Mouse (Mus musculus) embryonic facial prominence, embryonic 11.5 days (tissue): ENCODE results near the gene Sept1. TPM values are rescaled to one million over a fixed set of nuclear protein-coding genes. Genes with fewer than 3 reads are reported as not detected.

Experiments used
- ATAC-seq: fragments of 200-750 bp; cut with Nextera tagmentation; replicated peaks from 2 replicates; pipeline ENCODE4 v1.8.0; 2017; ENCODE audit warnings: low read depth; ENCODE audit not compliant: insufficient number of reproducible peaks, low FRiP score, low TSS enrichment
- DNase-seq: peaks from one replicate; pipeline ENCODE4 v3.0.0-alpha.2; 2015; ENCODE audit warnings: low spot score
- H3K27ac ChIP-seq: fragments of 300-500 bp; sonication (generic); replicated peaks from 2 replicates; pipeline ENCODE4 v1.5.1; 2014; ENCODE audit warnings: mild to moderate bottlenecking, low read depth, low read length, control low read depth
- H3K27me3 ChIP-seq: fragments of 300-500 bp; sonication (generic); 2 replicates; pipeline ENCODE4 v1.6.1; 2014; ENCODE audit warnings: mild to moderate bottlenecking, low read length, moderate library complexity, mixed read lengths; ENCODE audit not compliant: control insufficient read depth, insufficient read depth
- H3K36me3 ChIP-seq: fragments of 300-500 bp; sonication (generic); replicated peaks from 2 replicates; pipeline ENCODE4 v1.6.1; 2014; ENCODE audit warnings: low read depth, mild to moderate bottlenecking, low read length, moderate library complexity, mixed read lengths; ENCODE audit not compliant: control insufficient read depth, insufficient read depth
- H3K4me1 ChIP-seq: fragments of 300-500 bp; sonication (generic); 2 replicates; pipeline ENCODE4 v1.6.1; 2014; ENCODE audit warnings: low read length, mixed read lengths; ENCODE audit not compliant: control insufficient read depth, insufficient read depth
- H3K4me2 ChIP-seq: fragments of 300-500 bp; sonication (generic); 2 replicates; pipeline ENCODE4 v1.6.1; 2014; ENCODE audit warnings: low read depth, mild to moderate bottlenecking, control low read depth, low read length, moderate library complexity
- H3K4me3 ChIP-seq: fragments of 300-500 bp; sonication (generic); 2 replicates; pipeline ENCODE4 v1.5.1; 2014; ENCODE audit warnings: low read depth, low read length, control low read depth
- H3K9ac ChIP-seq: fragments of 300-500 bp; sonication (generic); replicated peaks from 2 replicates; pipeline ENCODE4 v1.6.1; 2014; ENCODE audit warnings: mild to moderate bottlenecking, control low read depth, low read length
- H3K9me3 ChIP-seq: fragments of 300-500 bp; sonication (generic); replicated peaks from 2 replicates; pipeline ENCODE4 v1.6.1; 2016; ENCODE audit warnings: mild to moderate bottlenecking, low read length, inconsistent platforms, mixed read lengths; ENCODE audit not compliant: control insufficient read depth
- WGBS: fragments of 180-500 bp; shearing (Covaris S2); extraction: QIAGEN DNeasy Blood & Tissue Kit; methylation state at CpG from one replicate; pipeline ENCODE4 v1.1.7; 2014; 5-methylcytosine and 5-hydroxymethylcytosine counted together
- polyA plus RNA-seq: library from polyadenylated mRNA; unstranded; fragments of >200 nt; fragmentation: Nextera tagmentation; extraction: Ambion mirVana; gene quantifications from 2 replicates; pipeline ENCODE4 v1.2.1, GENCODE M21; 2014

Gene Sept1
- polyA plus RNA-seq, 1 experiment from 2014 or later: 21.0 TPM

GRCm38 (mm10) chr7:127273118-127273923 is 40.4 kb upstream of the Sept1 start:
- Histone ChIP-seq H3K9ac (peak overlapping the region; percentile 78), H3K4me3 (peak overlapping the region; percentile 66), H3K27me3 (no peaks in the 10 kb centered on the region), H3K36me3 (no peaks in the 10 kb centered on the region; the same call in 1 of the 2 replicates), H3K4me2 (peak overlapping the region; percentile 83), H3K27ac (peak overlapping the region; percentile 58; the same call in 1 of the 2 replicates), H3K4me1 (no peaks in the 10 kb centered on the region), H3K9me3 (no peaks in the 10 kb centered on the region)
- 17% methylated on average over 50 of the region's 50 CpGs for WGBS
- ATAC-seq (peak; percentile 85), DNase-seq (peak; percentile 26)

- DNase-seq: no peak
- no peaks in the 10 kb centered on the region for H3K27me3 ChIP-seq
- H3K36me3 ChIP-seq: no peaks in the 10 kb centered on the region; the same call in 1 of the 2 replicates
- H3K9me3 ChIP-seq: no peaks in the 10 kb centered on the region
- H3K27ac ChIP-seq: no peak overlapping the region
- no peak overlapping the region; the same call in 1 of the 2 replicates for H3K4me2 ChIP-seq
- no peak overlapping the region for H3K4me3 ChIP-seq
- 92% methylated on average over 15 of the region's 15 CpGs for WGBS
- ATAC-seq: no peak
- H3K9ac ChIP-seq: no peak overlapping the region
- no peaks in the 10 kb centered on the region for H3K4me1 ChIP-seq
Measured at GRCm38 (mm10) chr7:127272566-127272965, 39.6 kb upstream of the Sept1 start.

- H3K4me3 ChIP-seq: no peak overlapping the region
- H3K27ac ChIP-seq: no peak overlapping the region
- WGBS: 94% methylated on average over 4 of the region's 4 CpGs
- H3K9ac ChIP-seq: no peak overlapping the region
- no peaks in the 10 kb centered on the region for H3K4me1 ChIP-seq
- no peaks in the 10 kb centered on the region; the same call in 1 of the 2 replicates for H3K36me3 ChIP-seq
- no peaks in the 10 kb centered on the region for H3K27me3 ChIP-seq
- no peak overlapping the region for H3K4me2 ChIP-seq
- no peak for ATAC-seq
- no peak for DNase-seq
- no peaks in the 10 kb centered on the region for H3K9me3 ChIP-seq
Measured at GRCm38 (mm10) chr7:127271093-127271492, 38.2 kb upstream of the Sept1 start.

GRCm38 (mm10) chr7:127270666-127271065 is 37.7 kb upstream of the Sept1 start:
- Histone ChIP-seq H3K4me2 (no peak overlapping the region), H3K36me3 (no peaks in the 10 kb centered on the region; the same call in 1 of the 2 replicates), H3K27ac (no peak overlapping the region), H3K27me3 (no peaks in the 10 kb centered on the region), H3K9me3 (no peaks in the 10 kb centered on the region), H3K9ac (no peak overlapping the region), H3K4me3 (no peak overlapping the region), H3K4me1 (no peaks in the 10 kb centered on the region)
- no peak for ATAC-seq
- DNase-seq: no peak
- 91% methylated on average over 5 of the region's 5 CpGs for WGBS

GRCm38 (mm10) chr7:127270256-127270655 is 37.3 kb upstream of the Sept1 start:
- Histone ChIP-seq H3K27ac (no peak overlapping the region), H3K27me3 (no peaks in the 10 kb centered on the region), H3K4me1 (no peaks in the 10 kb centered on the region), H3K4me3 (no peak overlapping the region), H3K9ac (no peak overlapping the region), H3K4me2 (no peak overlapping the region), H3K9me3 (no peaks in the 10 kb centered on the region), H3K36me3 (no peaks in the 10 kb centered on the region; the same call in 1 of the 2 replicates)
- no peak for DNase-seq
- WGBS: 84% methylated on average over 2 of the region's 2 CpGs
- ATAC-seq: no peak

- H3K4me3 ChIP-seq: no peak overlapping the region
- H3K4me2 ChIP-seq: no peak overlapping the region
- no peaks in the 10 kb centered on the region for H3K27me3 ChIP-seq
- H3K9ac ChIP-seq: no peak overlapping the region
- WGBS: 90% methylated on average over 3 of the region's 3 CpGs
- no peak overlapping the region for H3K27ac ChIP-seq
- DNase-seq: no peak
- no peaks in the 10 kb centered on the region for H3K36me3 ChIP-seq
- H3K4me1 ChIP-seq: no peaks in the 10 kb centered on the region
- no peak for ATAC-seq
- H3K9me3 ChIP-seq: no peaks in the 10 kb centered on the region
Measured at GRCm38 (mm10) chr7:127263526-127263925, 30.6 kb upstream of the Sept1 start.

GRCm38 (mm10) chr7:127262218-127262961 is 29.5 kb upstream of the Sept1 start:
- H3K9me3 ChIP-seq: no peaks in the 10 kb centered on the region
- H3K4me3 ChIP-seq: no peak overlapping the region
- no peaks in the 10 kb centered on the region for H3K4me1 ChIP-seq
- no peaks in the 10 kb centered on the region for H3K27me3 ChIP-seq
- no peak overlapping the region for H3K27ac ChIP-seq
- no peak overlapping the region for H3K9ac ChIP-seq
- DNase-seq (no peak), ATAC-seq (no peak)
- H3K4me2 ChIP-seq: no peak overlapping the region
- 82% methylated on average over 10 of the region's 10 CpGs for WGBS
- no peaks in the 10 kb centered on the region for H3K36me3 ChIP-seq
